Mouse (Mus musculus): ENCODE measurements around the gene Celf3. TPM values are rescaled to one million over a fixed set of nuclear protein-coding genes. Genes with fewer than 3 reads are reported as not detected.

The Celf3 gene
- polyA plus RNA-seq, 1 experiment, result not detected

DNA sequence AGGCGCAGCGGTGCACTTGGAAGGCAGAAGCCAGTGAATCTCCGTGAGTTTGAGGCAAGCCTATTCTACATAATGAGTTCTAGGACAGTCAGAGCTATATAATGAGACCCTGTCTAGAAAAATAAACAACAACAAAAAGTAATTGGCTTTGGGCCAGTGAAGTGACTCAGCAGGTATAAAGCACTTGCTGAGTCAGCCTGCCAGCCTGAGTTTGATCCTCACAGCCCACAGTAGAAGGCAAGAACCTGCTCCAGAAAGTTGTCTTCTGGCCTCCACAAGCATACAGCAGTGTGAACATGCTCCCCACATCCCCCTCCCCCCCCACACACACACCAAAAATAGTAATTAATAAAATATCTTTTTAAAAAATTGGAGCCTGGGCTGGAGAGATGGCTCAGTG is 59.1 kb downstream of the Celf3 start:
- 98% methylated on average over 3 of the region's 3 CpGs for WGBS
- no peak for TF ChIP-seq POLR2A (IDR thresholded peaks at IDR 0.05; ENCODE audit: low read depth, low read length)
- TF ChIP-seq CTCF (IDR thresholded peaks at IDR 0.05; ENCODE audit: extremely low read depth, insufficient read depth, insufficient read length, insufficient replicate concordance), result no peak
- DNase-seq (ENCODE audit: low read depth in 1 of 2, low spot score in 2 of 2), result no peak
- H3K4me1 ChIP-seq (ENCODE audit: control insufficient read depth, insufficient read depth, insufficient read length), result no peaks in the 10 kb centered on the region
- H3K4me3 ChIP-seq (ENCODE audit: extremely low read depth, insufficient read depth, insufficient read length), result no peak overlapping the region
- no peaks in the 10 kb centered on the region for H3K36me3 ChIP-seq (ENCODE audit: control insufficient read depth, insufficient read depth, low read length)
- no peaks in the 10 kb centered on the region for H3K27me3 ChIP-seq (ENCODE audit: control insufficient read depth, insufficient read depth, low read length)
- no peak overlapping the region for H3K27ac ChIP-seq (ENCODE audit: insufficient read depth, low read length)

Other genes with a start within 250 kb of the Celf3 start
- gene Gm4778, start 214.3 kb upstream of the Celf3 start, polyA plus RNA-seq (2012; rRNA removed), result not detected in 2 replicates
- gene Them4, start 168.2 kb upstream of the Celf3 start, polyA plus RNA-seq (2012; rRNA removed), result 0.39 and 0.54 TPM in 2 replicates
- not detected in 2 replicates for gene Them5, start 136.2 kb upstream of the Celf3 start, polyA plus RNA-seq (2012; rRNA removed)
- 0.13 TPM in 1 of 2 replicates, not detected in the other for gene C2cd4d, start 115.9 kb upstream of the Celf3 start, polyA plus RNA-seq (2012; rRNA removed)
- gene Rorc, start 105.5 kb upstream of the Celf3 start, polyA plus RNA-seq (2012; rRNA removed), result 0.92 and 1.1 TPM in 2 replicates
- 0.44 and 0.45 TPM in 2 replicates for gene Lingo4, start 79.8 kb upstream of the Celf3 start, polyA plus RNA-seq (2012; rRNA removed)
- 0.15 and 0.19 TPM in 2 replicates for gene Tdrkh, start 65.0 kb upstream of the Celf3 start, polyA plus RNA-seq (2012; rRNA removed)
- 16.9 and 19.6 TPM in 2 replicates for gene Mrpl9, start 35.0 kb upstream of the Celf3 start, polyA plus RNA-seq (2012; rRNA removed)
- not detected in 2 replicates for gene Oaz3, start 34.4 kb upstream of the Celf3 start, polyA plus RNA-seq (2012; rRNA removed)
- 0.25 TPM in 1 of 2 replicates, not detected in the other for gene Riiad1, start 2.0 kb downstream of the Celf3 start, polyA plus RNA-seq (2012; rRNA removed)
- gene Snx27, start 104.4 kb downstream of the Celf3 start, polyA plus RNA-seq (2012; rRNA removed), result 5.4 TPM in 2 replicates
- not detected in 2 replicates for gene Gm10972, start 164.8 kb downstream of the Celf3 start, polyA plus RNA-seq (2012; rRNA removed)
- gene Tuft1, start 180.6 kb downstream of the Celf3 start, polyA plus RNA-seq (2012; rRNA removed), result 1.7 and 1.8 TPM in 2 replicates
- gene Selenbp2, start 215.3 kb downstream of the Celf3 start, polyA plus RNA-seq (2012; rRNA removed), result 0.31 and 1.1 TPM in 2 replicates

All from spleen, adult 2 months (tissue).